Mouse (Mus musculus) adrenal gland, adult 18-20 months (tissue): Measurements from ENCODE around the gene Rtn4r. TPM values are rescaled to one million over a fixed set of nuclear protein-coding genes. Genes with fewer than 3 reads are reported as not detected.

ENCODE experiments used
- DNase-seq, 2 experiments: peaks; one replicate each; pipeline ENCODE4 v3.0.0; 2021 to 2022; ENCODE audit warnings: low spot score in 2 of 2
- total RNA-seq, 2 experiments: library from RNA; stranded (reverse); gene quantifications; 1 replicate in 1 of 2; 2 replicates in 1 of 2; pipeline ENCODE4 v1.2.3; 2021

The Rtn4r gene
- total RNA-seq, 2 experiments from 2014 or later: 0.20 to 0.26 TPM

DNA sequence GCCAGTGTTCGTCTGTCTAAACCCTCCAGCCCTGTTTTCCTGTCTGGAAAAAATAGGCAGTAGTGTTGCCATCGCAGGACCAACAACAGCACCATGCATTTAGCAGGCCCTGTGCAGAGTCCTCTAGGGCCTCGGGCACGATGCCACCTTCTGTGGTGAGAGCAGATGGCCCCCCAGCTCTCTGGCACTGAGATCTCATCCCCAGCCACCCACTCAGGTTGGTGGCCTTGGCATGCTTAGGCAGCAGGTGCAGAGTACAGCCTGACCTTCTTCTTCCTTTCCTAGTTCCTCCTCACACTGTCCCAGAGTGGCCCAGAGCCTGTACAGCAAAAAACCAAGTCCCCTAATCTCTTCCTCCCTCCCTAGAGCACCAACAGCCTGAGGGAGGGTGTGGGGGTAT, 3.4 kb upstream of the Rtn4r start:
- DNase-seq: no peak

DNA sequence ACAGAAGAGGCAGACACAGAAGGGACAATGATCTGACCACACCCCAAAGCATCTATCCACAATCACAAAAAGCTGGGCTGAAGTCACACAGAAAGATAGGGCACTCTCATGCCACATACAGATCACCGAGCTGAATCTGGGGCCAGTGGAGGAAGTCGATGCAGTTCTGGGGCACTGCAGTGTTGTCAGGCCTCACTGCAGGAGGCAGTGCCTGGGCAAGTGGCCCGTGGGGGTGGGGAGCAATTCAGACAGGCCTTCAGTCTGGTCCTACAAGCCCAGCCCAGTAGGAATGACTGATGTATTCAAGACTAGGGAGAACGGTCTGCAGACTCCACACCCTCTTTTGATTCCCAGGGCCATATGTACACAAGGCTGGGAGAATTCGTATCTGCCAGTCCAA, 2.8 kb upstream of the Rtn4r start:
- no peak for DNase-seq

GRCm38 (mm10) chr16:18125131-18125530, 2.3 kb upstream of the Rtn4r start:
- DNase-seq: no peak

GRCm38 (mm10) chr16:18126211-18126610, 1.2 kb upstream of the Rtn4r start:
- no peak for DNase-seq

DNA sequence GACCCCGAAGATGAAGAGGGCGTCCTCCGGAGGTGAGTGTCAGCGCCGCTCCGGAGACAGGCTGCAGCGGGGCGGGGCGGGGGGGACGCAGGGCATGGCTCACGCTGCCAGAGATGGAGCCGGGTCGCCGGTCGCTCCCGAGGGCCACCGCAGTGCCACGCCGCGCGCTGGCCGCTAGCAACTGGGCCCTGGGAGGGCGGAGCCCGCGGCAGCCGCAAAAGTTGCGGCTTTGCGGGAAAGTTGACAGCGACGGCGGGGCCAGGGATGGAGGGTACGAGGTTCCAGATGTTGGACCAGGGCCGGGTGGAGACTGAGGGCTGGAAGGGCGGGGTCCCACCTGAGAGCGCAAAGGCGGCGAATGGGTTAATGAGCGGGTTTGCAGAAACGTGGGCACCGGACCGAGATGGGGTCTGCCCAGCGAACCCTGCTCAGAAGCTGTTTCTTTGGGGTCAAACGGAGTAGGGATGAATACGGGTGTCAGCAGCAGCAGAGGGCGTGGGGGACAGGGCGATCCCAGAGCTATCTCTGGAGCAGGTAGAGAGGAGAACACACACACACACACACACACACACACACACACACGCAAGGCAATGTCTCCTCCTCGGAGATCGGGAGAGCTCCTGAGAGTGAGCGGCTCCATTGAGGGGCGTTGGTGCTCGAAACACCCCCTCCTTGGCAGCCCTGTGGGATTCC, 575 bp downstream of the Rtn4r start:
- DNase-seq: peak in 1 of 2 experiments; percentile 11

GRCm38 (mm10) chr16:18128564-18128935, 1.1 kb downstream of the Rtn4r start:
- no peak for DNase-seq

DNA sequence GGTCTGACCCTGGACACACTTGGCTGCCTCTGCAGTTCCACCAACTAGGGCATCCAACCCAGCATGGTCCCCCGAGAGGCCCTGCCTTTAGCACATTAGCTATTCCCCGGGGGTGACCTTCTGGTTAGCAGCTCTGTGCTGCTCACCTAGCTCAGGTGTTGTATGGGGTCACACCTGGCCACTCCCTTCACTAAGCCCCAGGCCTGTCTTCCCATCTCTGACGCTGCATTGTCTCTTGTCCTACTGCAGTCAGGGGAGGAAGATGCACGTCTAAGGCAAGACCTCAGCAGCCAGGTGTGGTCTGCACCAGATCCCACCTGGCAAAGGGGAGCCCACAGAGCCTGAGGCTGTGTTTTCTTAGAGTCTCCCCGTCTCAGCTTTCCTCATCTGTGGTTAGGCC, 2.0 kb downstream of the Rtn4r start:
- no peak for DNase-seq

DNA sequence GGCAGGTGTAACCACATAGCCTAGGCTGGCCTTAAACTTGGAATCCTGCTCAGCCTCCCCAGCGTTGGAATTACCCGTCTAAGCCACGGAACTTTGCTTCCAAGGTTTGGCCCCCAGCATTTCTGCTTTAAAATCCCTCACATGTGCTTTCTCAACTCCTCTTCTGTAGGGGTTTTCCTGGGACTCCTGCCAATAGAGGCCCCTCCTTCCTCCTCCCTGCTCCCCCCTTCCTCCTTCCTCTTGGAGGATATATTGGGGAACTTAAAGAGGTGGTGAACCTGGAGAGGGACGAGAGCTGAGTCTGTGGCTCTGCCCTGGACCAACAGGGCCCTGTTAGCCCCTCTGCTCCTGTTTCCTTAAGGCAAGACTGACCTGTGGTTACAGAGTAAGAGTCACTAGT, 2.8 kb downstream of the Rtn4r start:
- DNase-seq: no peak

GRCm38 (mm10) chr16:18130705-18131104, 3.3 kb downstream of the Rtn4r start:
- DNase-seq: no peak

GRCm38 (mm10) chr16:18131245-18131939, 4.0 kb downstream of the Rtn4r start:
- no peak for DNase-seq

DNA sequence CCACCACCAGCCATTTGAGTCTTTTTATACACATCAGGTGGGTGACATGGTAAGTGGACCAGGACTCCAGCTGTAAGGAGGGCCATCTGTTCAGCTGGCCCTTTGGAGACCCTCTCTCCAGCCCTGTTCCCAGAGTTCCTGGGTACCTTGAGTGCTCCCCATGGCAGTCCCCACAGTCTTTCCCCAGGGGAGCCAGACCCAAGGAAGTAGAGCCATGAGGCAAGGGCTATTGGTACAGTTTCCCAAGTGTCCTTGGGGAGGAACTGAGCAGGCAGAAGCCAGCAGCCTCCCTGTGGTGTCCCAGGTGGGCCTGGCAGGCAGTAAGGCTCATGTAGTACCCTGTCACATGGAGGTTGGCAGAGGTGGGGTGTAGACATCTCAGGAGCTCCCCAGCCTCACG, 4.6 kb downstream of the Rtn4r start:
- DNase-seq: no peak

DNA sequence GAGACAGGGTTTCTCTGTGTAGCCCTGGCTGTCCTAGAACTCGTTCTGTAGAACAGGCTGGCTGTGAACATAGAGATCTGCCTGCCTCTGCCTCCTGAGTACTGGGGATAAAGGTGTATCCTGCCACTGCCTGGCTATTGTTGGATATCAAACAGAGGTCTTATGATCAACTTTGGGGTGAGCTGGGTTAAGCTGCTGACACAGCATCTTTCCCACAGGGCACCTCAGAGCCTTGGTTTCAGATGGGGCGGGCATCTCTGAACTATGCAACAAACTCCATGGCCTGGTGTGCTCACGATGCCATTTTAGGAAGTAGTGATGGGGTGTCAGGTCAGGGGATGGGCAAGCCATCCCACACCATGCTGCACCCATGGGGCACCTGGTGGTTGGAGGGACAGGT, 5.1 kb downstream of the Rtn4r start:
- no peak for DNase-seq

DNA sequence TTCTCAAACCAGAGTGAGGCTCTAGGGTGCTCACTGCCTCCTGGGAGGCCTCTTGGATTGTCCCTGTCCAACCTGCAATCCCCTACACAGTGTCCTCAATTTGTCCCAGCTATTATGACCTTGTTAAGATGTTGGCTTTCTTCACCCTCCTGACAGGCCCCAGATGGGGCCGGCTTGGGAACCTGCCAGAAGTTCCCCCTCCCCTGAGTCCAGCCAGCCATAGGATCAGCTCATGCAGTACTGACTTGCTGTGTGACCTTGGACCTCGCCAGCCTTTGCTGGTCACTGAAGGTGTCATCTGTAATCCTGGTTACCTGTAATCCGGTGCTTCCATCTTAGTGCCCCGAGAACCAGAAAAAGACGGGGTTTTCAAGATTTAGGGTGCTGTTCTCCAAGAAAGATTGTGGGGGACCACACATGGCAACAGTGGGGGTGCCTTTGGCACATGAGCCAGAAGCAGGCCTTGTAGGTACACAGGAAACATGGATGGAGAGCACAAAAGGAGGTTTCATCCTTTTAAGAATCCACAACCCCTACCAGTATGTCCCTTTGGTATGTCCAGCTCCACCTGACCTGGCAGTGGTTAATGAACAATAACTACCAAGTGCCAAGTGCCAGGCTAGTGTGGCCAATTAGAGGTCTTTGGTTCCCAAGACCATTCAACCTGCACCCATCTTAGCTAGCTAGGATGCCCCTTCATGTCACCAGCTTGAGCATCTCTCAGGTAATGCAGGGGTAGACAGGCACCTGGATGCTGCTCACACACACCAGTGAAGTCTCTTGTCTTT, 5.9 kb downstream of the Rtn4r start:
- DNase-seq: no peak

DNA sequence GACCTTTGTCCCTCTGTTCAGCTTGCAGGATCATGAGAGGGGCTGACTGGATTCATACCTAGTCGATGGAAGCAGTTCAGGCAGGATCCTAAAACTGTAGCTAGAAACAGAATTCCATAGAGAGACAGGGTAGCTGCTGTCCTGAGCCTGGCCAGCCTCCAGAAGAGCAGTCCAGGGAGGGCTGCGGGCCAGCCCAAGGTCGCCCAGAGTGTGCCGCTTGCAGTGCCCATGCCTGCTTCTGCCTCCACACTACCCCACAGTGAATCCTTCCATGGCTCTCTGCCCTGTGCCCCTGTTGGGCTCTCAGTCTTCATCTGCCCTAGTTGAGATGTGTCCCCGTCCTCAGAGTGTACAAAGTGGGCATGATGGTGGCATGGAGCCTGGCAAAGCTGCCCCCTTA, 7.8 kb downstream of the Rtn4r start:
- DNase-seq: peak; percentile 42 to 43

- DNase-seq: no peak
Measured at GRCm38 (mm10) chr16:18136015-18136414, 8.6 kb downstream of the Rtn4r start.

GRCm38 (mm10) chr16:18144201-18144600, 16.8 kb downstream of the Rtn4r start:
- DNase-seq: peak in 1 of 2 experiments; percentile 31

DNA sequence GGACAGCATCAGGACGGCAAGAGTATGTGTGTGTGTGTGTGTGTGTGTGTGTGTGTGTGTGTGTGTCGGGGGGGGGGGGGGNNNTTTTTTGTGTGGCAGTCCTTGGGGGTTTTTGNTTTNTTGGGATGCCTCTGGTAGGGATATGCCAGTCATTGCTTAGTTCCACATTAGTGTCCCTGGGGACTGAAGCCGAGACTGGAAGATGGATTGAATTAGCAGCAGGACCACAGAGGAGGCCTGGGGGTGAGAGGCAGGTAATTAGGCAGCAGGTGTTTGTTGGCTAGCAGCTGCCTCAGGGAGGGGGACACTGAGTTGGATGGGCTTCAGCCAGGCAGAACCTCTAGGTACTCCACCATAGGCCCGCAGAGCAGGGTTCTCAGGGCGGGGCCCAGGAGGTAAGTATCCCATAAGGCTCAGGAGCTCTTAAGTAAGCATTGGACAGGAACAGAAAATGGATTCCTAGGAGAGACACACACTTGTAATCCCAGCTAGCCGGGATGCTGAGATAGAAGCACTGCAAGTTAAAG, 18.0 kb downstream of the Rtn4r start:
- DNase-seq: no peak

- no peak for DNase-seq
Measured at GRCm38 (mm10) chr16:18148208-18148876, 20.9 kb downstream of the Rtn4r start.

DNA sequence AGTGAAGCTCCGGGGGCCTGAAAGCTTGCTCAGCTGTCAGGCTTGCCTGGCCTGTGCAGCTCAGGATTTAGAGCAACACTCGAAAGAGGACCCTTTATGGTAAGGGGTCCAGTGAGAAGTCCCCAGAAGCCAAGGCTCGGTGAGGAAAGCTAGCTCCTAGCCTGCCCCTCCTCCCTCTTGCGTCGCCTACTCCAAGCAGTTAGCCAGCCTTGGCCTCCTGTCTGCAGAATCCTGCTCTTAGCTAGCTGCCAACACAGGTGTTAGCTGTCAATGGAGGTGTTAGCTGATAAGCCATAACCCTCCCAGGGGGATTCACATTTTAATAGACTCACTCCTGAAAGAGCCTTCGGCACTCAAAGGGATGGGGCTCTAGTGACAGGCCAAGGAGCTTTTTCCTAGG, 21.8 kb downstream of the Rtn4r start:
- DNase-seq: no peak

- DNase-seq: no peak
Measured at GRCm38 (mm10) chr16:18152189-18152588, 24.7 kb downstream of the Rtn4r start.

DNA sequence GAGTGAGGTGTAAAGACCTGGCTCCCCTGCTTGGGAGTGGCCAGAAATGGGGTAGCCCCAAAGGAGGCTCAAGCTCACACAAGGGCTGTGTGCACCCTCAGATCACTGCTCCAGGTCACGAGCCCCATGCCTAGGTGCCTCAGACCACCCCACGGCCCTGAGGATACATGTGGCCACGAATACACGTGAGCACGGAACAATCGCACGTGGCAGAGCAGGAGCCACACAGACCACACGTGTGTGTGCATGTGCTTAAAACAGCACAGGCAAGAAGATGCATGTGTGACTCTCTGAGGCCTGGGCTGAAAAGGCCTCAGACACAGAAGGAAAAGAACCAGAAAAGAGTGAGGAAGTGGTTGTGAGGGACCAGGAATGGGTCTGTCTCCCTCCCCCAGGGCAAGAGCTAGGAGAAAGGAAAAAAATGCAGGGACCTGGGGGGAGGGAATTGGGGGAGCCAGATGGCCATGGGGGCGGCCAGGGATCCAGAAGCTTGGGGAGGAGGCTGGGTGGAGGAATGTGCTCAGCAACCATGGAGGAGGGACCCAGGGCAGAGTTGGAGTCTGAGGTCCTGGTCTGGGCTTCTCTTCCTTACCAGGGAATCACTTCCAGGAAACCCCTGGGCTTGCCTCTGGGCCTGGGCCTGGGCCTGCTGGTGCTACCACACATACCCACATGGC, 25.5 kb downstream of the Rtn4r start:
- no peak for DNase-seq
